Mouse (Mus musculus) ES-E14 (cell line): ENCODE results near the gene Gemin7. TPM values are rescaled to one million over a fixed set of nuclear protein-coding genes. Genes with fewer than 3 reads are reported as not detected.
"Not testable (repeated sequence)": the region's sequence is repeated elsewhere in the genome, so short reads cannot be mapped to it uniquely, and the experiment has no call there.

Experiments
- DNase-seq: peaks from one replicate; pipeline ENCODE4 v3.0.0-alpha.2; 2013; ENCODE audit warnings: low read depth, low spot score
- H3K27ac ChIP-seq: 2 replicates; pipeline ENCODE4 v1.5.1; 2012; ENCODE audit warnings: low read depth, mild to moderate bottlenecking, low read length, moderate library complexity, mixed read lengths; ENCODE audit not compliant: poor library complexity, insufficient read depth, severe bottlenecking
- H3K36me3 ChIP-seq: 2 replicates; pipeline ENCODE4 v1.6.1; 2012; ENCODE audit warnings: mild to moderate bottlenecking, low read length, moderate library complexity, mixed read lengths; ENCODE audit not compliant: control insufficient read depth, poor library complexity, insufficient read depth, severe bottlenecking
- H3K4me1 ChIP-seq, 2 experiments: fragments of 150-350 bp in 1 of 2; sonication (generic) in 1 of 2; 2 replicates each; pipeline ENCODE4 v1.6.1; 2012; ENCODE audit warnings: low read length in 2 of 2, mild to moderate bottlenecking in 1 of 2, mixed read lengths in 1 of 2; ENCODE audit not compliant: control insufficient read depth in 2 of 2, insufficient read depth in 2 of 2, poor library complexity in 1 of 2
- H3K4me3 ChIP-seq, 2 experiments: fragments of 150-350 bp in 1 of 2; sonication (generic) in 1 of 2; 2 replicates each; pipeline ENCODE4 v1.5.1; 2012; ENCODE audit warnings: low read length in 2 of 2, low read depth in 1 of 2, mild to moderate bottlenecking in 1 of 2, mixed read lengths in 1 of 2; ENCODE audit not compliant: insufficient read depth in 1 of 2, poor library complexity in 1 of 2, severe bottlenecking in 1 of 2
- H3K9ac ChIP-seq: 2 replicates; pipeline ENCODE4 v1.6.1; 2012; ENCODE audit warnings: low read depth, mild to moderate bottlenecking, low read length, mixed read lengths; ENCODE audit not compliant: poor library complexity, insufficient read depth, severe bottlenecking
- H3K9me3 ChIP-seq: fragments of 150-350 bp; sonication (generic); 2 replicates; pipeline ENCODE4 v1.6.1; 2012; ENCODE audit warnings: low read depth, mild to moderate bottlenecking, low read length; ENCODE audit not compliant: control insufficient read depth, insufficient read depth
- CHD2 ChIP-seq: IDR thresholded peaks from 2 replicates; pipeline ENCODE4 v1.6.1; 2014; ENCODE audit warnings: mild to moderate bottlenecking, low read depth, low read length, inconsistent platforms
- HCFC1 ChIP-seq: IDR thresholded peaks from 2 replicates; pipeline ENCODE4 v1.6.1; 2012; ENCODE audit warnings: low read length, inconsistent platforms, borderline replicate concordance; ENCODE audit not compliant: insufficient read depth
- MAFK ChIP-seq: IDR thresholded peaks from 2 replicates; pipeline ENCODE4 v1.6.1; 2014; ENCODE audit warnings: mild to moderate bottlenecking, low read depth, low read length, inconsistent platforms; ENCODE audit not compliant: insufficient read depth
- ZC3H11A ChIP-seq: IDR thresholded peaks from 2 replicates; pipeline ENCODE4 v1.6.1; 2012; ENCODE audit warnings: low read depth, mild to moderate bottlenecking, inconsistent platforms, low read length, borderline replicate concordance
- ZNF384 ChIP-seq: IDR thresholded peaks from 2 replicates; pipeline ENCODE4 v1.6.1; 2012; ENCODE audit warnings: low read depth, low read length, inconsistent platforms
- in situ Hi-C, 2 experiments: fragments of 600-800 bp; cut with MboI; formaldehyde crosslinking; loops; one replicate each; pipeline ENCODE4 v1.15.1; 2025; ENCODE audit warnings: low sequenced_read_pairs in 2 of 2, inconsistent platforms in 1 of 2; ENCODE audit not compliant: unreplicated experiment in 2 of 2
- total RNA-seq: library from RNA; depleted of rRNA; stranded (reverse); fragments of 300-350 nt; gene quantifications from 2 replicates; pipeline ENCODE4 v1.2.3, GENCODE M21; 2012

Gene Gemin7
- total RNA-seq, 1 experiment: 54.2 TPM

- in situ Hi-C loops: no loop called here
- peaks cover 3 to 10% of the 10 kb centered on the region in 2 experiments; a peak in 3 of 4 replicates for H3K4me1 ChIP-seq
- H3K9ac ChIP-seq: no peak overlapping the region
- no peak for TF ChIP-seq ZNF384
- no peak for TF ChIP-seq ZC3H11A
- TF ChIP-seq MAFK: no peak
- TF ChIP-seq HCFC1: no peak
- TF ChIP-seq CHD2: no peak
- no peak overlapping the region for H3K27ac ChIP-seq
- DNase-seq: no peak
- H3K9me3 ChIP-seq: no peaks in the 10 kb centered on the region
- peaks cover 4% of the 10 kb centered on the region for H3K36me3 ChIP-seq
- H3K4me3 ChIP-seq: no peak overlapping the region
Observed at GRCm38 (mm10) chr7:19607291-19607690, 29.9 kb upstream of the Gemin7 start.

GRCm38 (mm10) chr7:19604606-19605214 is 27.3 kb upstream of the Gemin7 start:
- Histone ChIP-seq H3K4me1 (peaks cover 3 to 16% of the 10 kb centered on the region in 2 experiments; a peak in 3 of 4 replicates), H3K4me3 (peak overlapping the region in 1 of 2 experiments; percentile 89; a peak in 2 of 4 replicates)
- H3K9me3 ChIP-seq, H3K27ac ChIP-seq, in situ Hi-C loops, H3K36me3 ChIP-seq, H3K9ac ChIP-seq, DNase-seq: not testable (repeated sequence)

- Histone ChIP-seq H3K27ac (peak within 1 kb of the TSS; percentile 49; the same call in 1 of the 2 replicates), H3K9me3 (no peaks in the 10 kb centered on the region), H3K36me3 (peaks cover 6% of the 10 kb centered on the region), H3K4me3 (peak within 1 kb of the TSS; percentile 85 to 89), H3K9ac (peak within 1 kb of the TSS; percentile 87), H3K4me1 (peaks cover 3 to 13% of the 10 kb centered on the region in 2 experiments; a peak in 2 of 4 replicates)
- TF ChIP-seq CHD2 (no peak), ZNF384 (no peak), ZC3H11A (no peak), HCFC1 (0 out of 2 replicates have a peak, but pooled peaks have one; percentile 23)
- peak; percentile 92 for DNase-seq
- in situ Hi-C loops: no loop called here
Observed at GRCm38 (mm10) chr7:19603849-19604605, 26.6 kb upstream of the Gemin7 start, which contains the start of gene Clasrp. TSS of gene Clasrp (minus strand) at chr7:19604486.

- Histone ChIP-seq H3K9ac (peak overlapping the region; percentile 34; the same call in 1 of the 2 replicates), H3K9me3 (no peaks in the 10 kb centered on the region), H3K27ac (no peak overlapping the region), H3K36me3 (peaks cover 13% of the 10 kb centered on the region), H3K4me3 (peak overlapping the region; percentile 85 to 89; a peak in 3 of 4 replicates), H3K4me1 (peaks cover 3 to 13% of the 10 kb centered on the region in 2 experiments; a peak in 2 of 4 replicates)
- in situ Hi-C loops: no loop called here
- DNase-seq: no peak
- TF ChIP-seq ZNF384: no peak
- no peak for TF ChIP-seq CHD2
- TF ChIP-seq ZC3H11A: no peak
- no peak for TF ChIP-seq MAFK
- TF ChIP-seq HCFC1: no peak
Observed at GRCm38 (mm10) chr7:19603055-19603454, 25.7 kb upstream of the Gemin7 start.
